12 mouse cellular contexts compared by ENCODE assay signal in the genomic region with DNA sequence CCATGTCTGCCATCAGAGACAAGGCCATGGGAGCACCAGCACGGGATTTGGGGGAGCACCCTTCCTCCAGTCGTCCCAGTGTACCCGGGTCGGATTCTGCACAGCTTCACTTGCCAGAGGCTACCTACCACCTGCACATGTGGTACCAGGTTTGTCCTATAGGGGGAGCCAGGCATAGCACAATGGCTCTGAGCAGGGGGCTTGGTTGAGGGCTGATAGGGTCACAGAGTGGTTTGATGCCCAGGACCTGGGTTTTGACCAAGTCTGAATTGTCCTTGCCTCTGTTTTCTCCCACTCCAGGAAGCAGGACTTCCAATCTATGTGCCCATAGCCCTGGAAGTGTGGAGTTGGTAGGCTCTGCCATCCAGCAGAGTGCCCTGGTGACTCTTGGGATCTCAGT. TPM values are rescaled to one million over a fixed set of nuclear protein-coding genes. Genes with fewer than 3 reads are reported as not detected.
DNase-seq lines count a peak whose midpoint lies in the region; ATAC-seq and TF ChIP-seq lines count a peak whose summit lies in the region.
"Had no signal": no experiment of that assay in that cellular context is flagged by ENCODE, and none has a peak within 500 bp of the region (broad histone marks: within the 10 kb centered on the region; RNA-seq: fewer than 3 reads in every experiment).

No protein-coding gene starts in this region.

- H3K4me3 ChIP-seq in midbrain, postnatal 0 days (ENCODE audit: low read depth, low read length): no peak overlapping the region
- no peak overlapping the region for H3K4me3 ChIP-seq in midbrain, embryonic 16.5 days (ENCODE audit: low read depth, low read length)
- H3K4me3 ChIP-seq in lung, postnatal 0 days (ENCODE audit: low read depth, low read length): no peak overlapping the region
- H3K4me3 ChIP-seq: embryonic facial prominence, embryonic 15.5 days; limb, embryonic 15.5 days; neural tube, embryonic 12.5 days had no signal

- DNase-seq in CD4-positive, CD25-positive, alpha-beta regulatory T cell, adult 2 months (ENCODE audit: low read depth, low spot score): peak; percentile 79
- no peak for DNase-seq in midbrain, postnatal 0 days (ENCODE audit: low spot score)
- DNase-seq in lung, postnatal 0 days (ENCODE audit: low spot score): no peak
- DNase-seq in thymus, postnatal 14 days: peak; percentile 80
- no peak for DNase-seq in cerebellum, adult 9-10 months
- DNase-seq in kidney, postnatal 4 days: no peak

- no peak for ATAC-seq in CD4-positive, CD25-positive, alpha-beta regulatory T cell, adult 4 months
- ATAC-seq in midbrain, postnatal 0 days (ENCODE audit: low FRiP score): no peak
- no peak for ATAC-seq in midbrain, embryonic 16.5 days
- no peak for ATAC-seq in lung, postnatal 0 days

- no peak for TF ChIP-seq EP300 in lung, postnatal 0 days (IDR thresholded peaks at IDR 0.05)

- no peaks in the 10 kb centered on the region for H3K27me3 ChIP-seq in midbrain, postnatal 0 days (ENCODE audit: insufficient read depth, low read length)
- no peaks in the 10 kb centered on the region for H3K27me3 ChIP-seq in midbrain, embryonic 16.5 days (ENCODE audit: control insufficient read depth, insufficient read depth, low read depth, low read length)
- H3K27me3 ChIP-seq in lung, postnatal 0 days (replicated peaks; ENCODE audit: insufficient read depth, low read length): no peaks in the 10 kb centered on the region
- H3K27me3 ChIP-seq: embryonic facial prominence, embryonic 15.5 days; limb, embryonic 15.5 days; neural tube, embryonic 12.5 days had no signal

- no peak overlapping the region for H3K27ac ChIP-seq in midbrain, postnatal 0 days (ENCODE audit: low read depth, low read length)
- no peak overlapping the region for H3K27ac ChIP-seq in midbrain, embryonic 16.5 days (ENCODE audit: low read length)
- no peak overlapping the region for H3K27ac ChIP-seq in lung, postnatal 0 days (ENCODE audit: low read length)
- H3K27ac ChIP-seq: embryonic facial prominence, embryonic 15.5 days; limb, embryonic 15.5 days; neural tube, embryonic 12.5 days had no signal

- H3K4me2 ChIP-seq in midbrain, postnatal 0 days (ENCODE audit: low read depth, low read length, poor library complexity, severe bottlenecking): no peak overlapping the region
- no peak overlapping the region for H3K4me2 ChIP-seq in midbrain, embryonic 16.5 days (ENCODE audit: low read length)
- no peak overlapping the region for H3K4me2 ChIP-seq in lung, postnatal 0 days (replicated peaks; ENCODE audit: low read depth, low read length)
- H3K4me2 ChIP-seq: embryonic facial prominence, embryonic 15.5 days; limb, embryonic 15.5 days; neural tube, embryonic 12.5 days had no signal

- WGBS in midbrain, postnatal 0 days: 54% methylated on average over 4 of the region's 4 CpGs
- WGBS in midbrain, embryonic 16.5 days: 52% methylated on average over 4 of the region's 4 CpGs
- 52% methylated on average over 4 of the region's 4 CpGs for WGBS in lung, postnatal 0 days

- H3K9ac ChIP-seq in midbrain, postnatal 0 days (replicated peaks; ENCODE audit: low read length, poor library complexity, severe bottlenecking): no peak overlapping the region
- H3K9ac ChIP-seq in midbrain, embryonic 16.5 days (ENCODE audit: low read depth, low read length): no peak overlapping the region
- H3K9ac ChIP-seq in lung, postnatal 0 days (replicated peaks; ENCODE audit: low read depth): no peak overlapping the region
- H3K9ac ChIP-seq: embryonic facial prominence, embryonic 15.5 days; limb, embryonic 15.5 days; neural tube, embryonic 12.5 days had no signal

- no peaks in the 10 kb centered on the region for H3K36me3 ChIP-seq in midbrain, postnatal 0 days (ENCODE audit: insufficient read depth, low read length)
- H3K36me3 ChIP-seq in midbrain, embryonic 16.5 days (ENCODE audit: control insufficient read depth, insufficient read depth, low read length): no peaks in the 10 kb centered on the region
- 0 out of 2 replicates have a peak, but pooled peaks cover 4% of the 10 kb centered on the region for H3K36me3 ChIP-seq in lung, postnatal 0 days (ENCODE audit: insufficient read depth, low read length)
- H3K36me3 ChIP-seq: embryonic facial prominence, embryonic 15.5 days; limb, embryonic 15.5 days; neural tube, embryonic 12.5 days had no signal

- no peaks in the 10 kb centered on the region for H3K4me1 ChIP-seq in midbrain, postnatal 0 days (ENCODE audit: insufficient read depth, low read length)
- H3K4me1 ChIP-seq in midbrain, embryonic 16.5 days (ENCODE audit: control insufficient read depth, insufficient read depth, low read length): no peaks in the 10 kb centered on the region
- H3K4me1 ChIP-seq in lung, postnatal 0 days (ENCODE audit: insufficient read depth, low read depth, low read length): peaks cover 14% of the 10 kb centered on the region; the same call in 1 of the 2 replicates

- TF ChIP-seq CTCF in midbrain, postnatal 0 days (IDR thresholded peaks at IDR 0.05): peak; percentile 27; the same call in 1 of the 2 replicates
- TF ChIP-seq CTCF in lung, postnatal 0 days (IDR thresholded peaks at IDR 0.05): peak; percentile 62

- H3K9me3 ChIP-seq in midbrain, postnatal 0 days (ENCODE audit: low read length): no peaks in the 10 kb centered on the region
- no peaks in the 10 kb centered on the region for H3K9me3 ChIP-seq in midbrain, embryonic 16.5 days (replicated peaks; ENCODE audit: control insufficient read depth, low read length, poor library complexity, severe bottlenecking)
- no peaks in the 10 kb centered on the region for H3K9me3 ChIP-seq in lung, postnatal 0 days (ENCODE audit: low read length)
- H3K9me3 ChIP-seq: embryonic facial prominence, embryonic 15.5 days; limb, embryonic 15.5 days; neural tube, embryonic 12.5 days had no signal

RNA-seq across cellular contexts. Expression of gene Tnfrsf14, which starts 3.0 kb away (rescaled TPM):
- polyA plus RNA-seq in CD4-positive, CD25-positive, alpha-beta regulatory T cell, adult 4 months (2017; shearing (Covaris generic)): 10 to 100 TPM; 12.0 to 22.3 TPM
- total RNA-seq in midbrain, postnatal 0 days (2014; rRNA removed): 1.1 and 2.3 TPM in 2 replicates
- polyA plus RNA-seq in midbrain, postnatal 0 days (2015; fragmentation: Nextera tagmentation; extraction: Ambion mirVana): not detected in 2 replicates
- 0.42 TPM in 1 of 2 replicates, not detected in the other for polyA plus RNA-seq in midbrain, embryonic 16.5 days (2015; fragmentation: Nextera tagmentation; extraction: Ambion mirVana)
- 1.5 and 2.1 TPM in 2 replicates for polyA plus RNA-seq in lung, postnatal 0 days (2015; fragmentation: Nextera tagmentation; extraction: Ambion mirVana)

RNA-seq across cellular contexts. Expression of gene Fam213b, which starts 26.5 kb away (rescaled TPM):
- 10 to 100 TPM in 1 of 2 experiments, 1 to 10 TPM in 1; 5.4 to 11.3 TPM for polyA plus RNA-seq in CD4-positive, CD25-positive, alpha-beta regulatory T cell, adult 4 months (2017; shearing (Covaris generic))
- total RNA-seq in midbrain, postnatal 0 days (2014; rRNA removed): 34.9 and 36.6 TPM in 2 replicates
- polyA plus RNA-seq in midbrain, postnatal 0 days (2015; fragmentation: Nextera tagmentation; extraction: Ambion mirVana): 73.3 and 90.9 TPM in 2 replicates
- 59.3 and 64.5 TPM in 2 replicates for polyA plus RNA-seq in midbrain, embryonic 16.5 days (2015; fragmentation: Nextera tagmentation; extraction: Ambion mirVana)
- polyA plus RNA-seq in lung, postnatal 0 days (2015; fragmentation: Nextera tagmentation; extraction: Ambion mirVana): 16.8 and 18.9 TPM in 2 replicates

RNA-seq across cellular contexts. Expression of gene Hes5, which starts 35.3 kb away (rescaled TPM):
- under 1 TPM in 1 of 2 experiments, not detected in 1; 0.59 TPM for polyA plus RNA-seq in CD4-positive, CD25-positive, alpha-beta regulatory T cell, adult 4 months (2017; shearing (Covaris generic))
- total RNA-seq in midbrain, postnatal 0 days (2014; rRNA removed): 111 and 115 TPM in 2 replicates
- 165 and 180 TPM in 2 replicates for polyA plus RNA-seq in midbrain, postnatal 0 days (2015; fragmentation: Nextera tagmentation; extraction: Ambion mirVana)
- polyA plus RNA-seq in midbrain, embryonic 16.5 days (2015; fragmentation: Nextera tagmentation; extraction: Ambion mirVana): 107 and 135 TPM in 2 replicates
- polyA plus RNA-seq in lung, postnatal 0 days (2015; fragmentation: Nextera tagmentation; extraction: Ambion mirVana): 0.10 TPM in 1 of 2 replicates, not detected in the other
- total RNA-seq: heart, postnatal 36 days had no signal

RNA-seq across cellular contexts. Expression of gene Pank4, which starts 38.5 kb away (rescaled TPM):
- polyA plus RNA-seq in CD4-positive, CD25-positive, alpha-beta regulatory T cell, adult 4 months (2017; shearing (Covaris generic)): 10 to 100 TPM; 40.8 to 61.1 TPM
- 36.7 and 39.8 TPM in 2 replicates for total RNA-seq in midbrain, postnatal 0 days (2014; rRNA removed)
- polyA plus RNA-seq in midbrain, postnatal 0 days (2015; fragmentation: Nextera tagmentation; extraction: Ambion mirVana): 27.3 and 28.8 TPM in 2 replicates
- polyA plus RNA-seq in midbrain, embryonic 16.5 days (2015; fragmentation: Nextera tagmentation; extraction: Ambion mirVana): 42.1 and 45.5 TPM in 2 replicates
- polyA plus RNA-seq in lung, postnatal 0 days (2015; fragmentation: Nextera tagmentation; extraction: Ambion mirVana): 20.5 and 23.0 TPM in 2 replicates

RNA-seq across cellular contexts. Expression of gene Mmel1, which starts 56.0 kb away (rescaled TPM):
- polyA plus RNA-seq in CD4-positive, CD25-positive, alpha-beta regulatory T cell, adult 4 months (2017; shearing (Covaris generic)): not detected
- 0.76 and 0.82 TPM in 2 replicates for total RNA-seq in midbrain, postnatal 0 days (2014; rRNA removed)
- 0.89 and 0.93 TPM in 2 replicates for polyA plus RNA-seq in midbrain, postnatal 0 days (2015; fragmentation: Nextera tagmentation; extraction: Ambion mirVana)
- 0.31 and 0.98 TPM in 2 replicates for polyA plus RNA-seq in midbrain, embryonic 16.5 days (2015; fragmentation: Nextera tagmentation; extraction: Ambion mirVana)
- polyA plus RNA-seq in lung, postnatal 0 days (2015; fragmentation: Nextera tagmentation; extraction: Ambion mirVana): 0.06 and 0.07 TPM in 2 replicates

Comparison
In these comparisons a context has a peak if more than half of its experiments do, and no peak if none do; other contexts are left out.
1. DNase-seq: peak in CD4-positive, CD25-positive, alpha-beta regulatory T cell, adult 2 months (single experiment) and thymus, postnatal 14 days (single experiment); none in midbrain, postnatal 0 days (single experiment), lung, postnatal 0 days (single experiment), cerebellum, adult 9-10 months (single experiment) and kidney, postnatal 4 days (0 of 2).
2. RNA of gene Hes5, which starts 35.3 kb away (polyA plus RNA-seq): 165 to 180 TPM in midbrain, postnatal 0 days and 107 to 135 TPM in midbrain, embryonic 16.5 days; 0.59 TPM in CD4-positive, CD25-positive, alpha-beta regulatory T cell, adult 4 months and 0.10 TPM in lung, postnatal 0 days; every median in the first group is over 10 times any median in the second.